Mouse (Mus musculus): ENCODE results near the gene Cat.

DNA sequence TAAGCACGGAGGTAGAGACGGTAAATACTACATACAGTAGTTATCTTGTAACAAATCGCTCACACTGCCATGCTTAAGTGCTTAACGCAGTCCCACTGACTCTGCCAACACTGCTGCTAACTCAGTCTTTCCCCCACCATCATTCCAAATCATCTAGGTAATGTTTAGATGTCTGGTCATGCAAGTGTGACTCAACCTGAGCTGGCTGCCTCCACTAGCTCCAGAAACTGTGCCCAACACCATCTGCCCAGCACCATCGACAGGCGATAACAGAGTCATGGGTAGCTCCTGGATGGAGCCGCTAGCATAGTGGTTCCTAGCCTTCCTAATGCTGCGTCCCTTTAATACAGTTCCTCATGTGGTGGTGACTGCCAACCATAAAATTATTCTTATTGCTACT lies 20.4 kb downstream of the Cat start:
- TF ChIP-seq POLR2A (IDR thresholded peaks at IDR 0.05; ENCODE audit: low read depth, low read length) = no peak
- no peak for TF ChIP-seq CTCF (IDR thresholded peaks at IDR 0.05; ENCODE audit: borderline replicate concordance, insufficient read depth, low read length)
